Mouse (Mus musculus): ENCODE results near the gene Ppm1n. TPM values are rescaled to one million over a fixed set of nuclear protein-coding genes. Genes with fewer than 3 reads are reported as not detected.
A peak's percentile ranks its signal among the peaks of the same experiment; 100 is the strongest.

Gene Ppm1n
- total and polyA plus RNA-seq, 3 experiments, result not detected

DNA sequence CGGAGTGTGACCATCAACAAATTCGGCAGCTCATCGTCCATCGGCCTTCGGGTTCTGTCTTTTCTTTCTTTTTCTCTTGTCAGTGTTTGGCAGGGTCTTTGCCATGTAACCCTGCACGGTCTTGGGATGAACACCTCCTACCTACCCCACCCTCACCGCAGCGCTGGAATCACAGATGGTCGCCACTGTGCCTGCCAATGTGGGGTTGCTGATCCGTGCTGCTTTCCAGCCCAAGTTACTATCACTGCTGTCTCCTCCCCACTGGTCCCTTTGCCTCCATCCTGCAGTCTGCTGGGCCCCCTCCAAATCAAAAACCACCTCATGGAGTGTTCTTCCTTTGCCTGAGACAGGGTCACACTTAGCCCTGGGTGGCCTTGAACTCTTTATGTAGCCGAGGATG is 44.4 kb upstream of the Ppm1n start:
- Histone ChIP-seq H3K4me3 (ENCODE audit: low read depth, low read length) (no peak overlapping the region), H3K27me3 (ENCODE audit: insufficient read depth, low read length) (peaks cover 29% of the 10 kb centered on the region), H3K36me3 (replicated peaks) (no peaks in the 10 kb centered on the region), H3K9me3 (replicated peaks) (no peaks in the 10 kb centered on the region), H3K4me1 (ENCODE audit: insufficient read depth, low read depth, low read length) (peaks cover 41% of the 10 kb centered on the region)
- DNase-seq (ENCODE audit: low spot score) (no peak), ATAC-seq (ENCODE audit: extremely low read depth, insufficient number of reproducible peaks, low FRiP score, poor library complexity, severe bottlenecking) (no peak)
- no peak for TF ChIP-seq POLR2AphosphoS5 (IDR thresholded peaks at IDR 0.05; ENCODE audit: insufficient replicate concordance, low read depth, low read length)
- TF ChIP-seq CTCF (IDR thresholded peaks at IDR 0.05; ENCODE audit: low read depth, low read length), result no peak
- TF ChIP-seq TAL1 (conservative IDR thresholded peaks at IDR 0.05; ENCODE audit: low read depth, low read length), result no peak
- no peak for TF ChIP-seq GATA2 (IDR thresholded peaks at IDR 0.05; ENCODE audit: borderline replicate concordance, low read depth, low read length)
- TF ChIP-seq GATA1 (IDR thresholded peaks at IDR 0.05; ENCODE audit: borderline replicate concordance, low read length), result no peak

DNA sequence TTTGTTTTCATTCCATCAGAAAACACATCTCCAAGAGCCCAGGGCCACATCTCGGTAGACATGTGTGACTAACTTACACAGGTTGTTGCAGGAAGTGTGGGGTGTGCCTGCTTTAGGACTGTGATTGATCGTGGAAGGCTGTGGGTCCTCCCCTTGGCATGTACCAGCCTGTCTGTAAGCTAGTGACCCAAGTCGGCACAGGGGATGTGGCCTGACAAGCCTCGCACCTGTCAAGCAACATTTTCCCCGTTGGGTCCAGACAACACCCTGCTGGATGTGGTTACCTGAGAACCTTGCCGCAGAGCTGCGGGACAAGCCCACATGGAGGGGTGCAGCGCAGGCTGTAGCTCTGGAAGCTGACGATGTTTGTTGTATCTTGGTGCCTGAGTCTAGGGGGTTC is 42.6 kb upstream of the Ppm1n start:
- no peaks in the 10 kb centered on the region for H3K36me3 ChIP-seq (replicated peaks)
- H3K4me3 ChIP-seq (ENCODE audit: low read depth, low read length), result no peak overlapping the region
- TF ChIP-seq TAL1 (conservative IDR thresholded peaks at IDR 0.05; ENCODE audit: low read depth, low read length) (no peak), GATA1 (IDR thresholded peaks at IDR 0.05; ENCODE audit: borderline replicate concordance, low read length) (no peak), CTCF (IDR thresholded peaks at IDR 0.05; ENCODE audit: low read depth, low read length) (no peak), POLR2AphosphoS5 (IDR thresholded peaks at IDR 0.05; ENCODE audit: insufficient replicate concordance, low read depth, low read length) (no peak), GATA2 (IDR thresholded peaks at IDR 0.05; ENCODE audit: borderline replicate concordance, low read depth, low read length) (no peak)
- ATAC-seq (ENCODE audit: extremely low read depth, insufficient number of reproducible peaks, low FRiP score, poor library complexity, severe bottlenecking) (no peak), DNase-seq (ENCODE audit: low spot score) (no peak)
- peaks cover 39% of the 10 kb centered on the region for H3K27me3 ChIP-seq (ENCODE audit: insufficient read depth, low read length)
- H3K9me3 ChIP-seq (replicated peaks), result no peaks in the 10 kb centered on the region
- peaks cover 43% of the 10 kb centered on the region for H3K4me1 ChIP-seq (ENCODE audit: insufficient read depth, low read depth, low read length)

DNA sequence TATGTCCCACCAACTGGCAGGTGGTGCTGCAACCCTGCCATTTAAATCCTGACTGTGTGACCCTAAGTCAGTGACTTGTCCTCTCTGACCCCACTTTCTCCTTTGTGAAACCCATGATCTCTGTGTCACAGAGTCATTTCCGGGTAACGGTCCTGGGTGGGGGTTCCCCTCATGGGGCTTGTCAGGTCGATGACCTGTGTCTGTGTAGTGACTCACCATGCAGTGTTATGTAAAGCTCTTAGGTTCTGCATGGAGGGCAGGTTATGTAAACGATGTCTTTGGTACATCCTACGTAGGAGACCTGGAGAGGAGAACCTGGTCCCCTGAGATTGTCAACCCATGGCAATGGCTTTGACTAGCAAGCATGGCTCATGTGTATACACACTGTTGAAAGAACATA is 41.6 kb upstream of the Ppm1n start:
- Histone ChIP-seq H3K9me3 (replicated peaks) (no peaks in the 10 kb centered on the region), H3K27me3 (ENCODE audit: insufficient read depth, low read length) (peaks cover 49% of the 10 kb centered on the region), H3K4me1 (ENCODE audit: insufficient read depth, low read depth, low read length) (peaks cover 43% of the 10 kb centered on the region), H3K4me3 (ENCODE audit: low read depth, low read length) (no peak overlapping the region), H3K36me3 (replicated peaks) (no peaks in the 10 kb centered on the region)
- DNase-seq (ENCODE audit: low spot score) (no peak), ATAC-seq (ENCODE audit: extremely low read depth, insufficient number of reproducible peaks, low FRiP score, poor library complexity, severe bottlenecking) (no peak)
- no peak for TF ChIP-seq TAL1 (conservative IDR thresholded peaks at IDR 0.05; ENCODE audit: low read depth, low read length)
- no peak for TF ChIP-seq POLR2AphosphoS5 (IDR thresholded peaks at IDR 0.05; ENCODE audit: insufficient replicate concordance, low read depth, low read length)
- TF ChIP-seq GATA1 (IDR thresholded peaks at IDR 0.05; ENCODE audit: borderline replicate concordance, low read length), result no peak
- no peak for TF ChIP-seq GATA2 (IDR thresholded peaks at IDR 0.05; ENCODE audit: borderline replicate concordance, low read depth, low read length)
- TF ChIP-seq CTCF (IDR thresholded peaks at IDR 0.05; ENCODE audit: low read depth, low read length), result no peak

DNA sequence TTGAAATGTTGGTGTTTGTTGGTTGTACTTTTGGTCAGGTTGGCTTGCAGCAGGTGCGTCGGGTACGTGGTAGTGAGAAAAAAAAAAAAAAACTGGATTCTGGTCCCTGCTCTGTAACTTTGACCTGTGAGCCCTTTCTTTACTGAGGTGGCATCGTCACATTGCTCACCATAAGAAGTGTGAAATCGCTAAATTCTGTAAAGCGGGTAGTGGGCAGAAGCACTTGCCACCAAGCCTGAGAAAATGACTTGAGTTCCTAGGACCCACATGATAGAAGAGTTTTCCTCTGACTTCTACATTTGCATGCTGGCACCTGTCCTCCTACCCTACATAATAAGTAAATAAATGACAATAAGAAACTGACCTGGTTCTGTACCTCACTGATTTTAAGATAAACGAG is 40.8 kb upstream of the Ppm1n start:
- TF ChIP-seq GATA1 (IDR thresholded peaks at IDR 0.05; ENCODE audit: borderline replicate concordance, low read length), result no peak
- no peak for TF ChIP-seq CTCF (IDR thresholded peaks at IDR 0.05; ENCODE audit: low read depth, low read length)
- no peak for TF ChIP-seq TAL1 (conservative IDR thresholded peaks at IDR 0.05; ENCODE audit: low read depth, low read length)
- no peak for TF ChIP-seq POLR2AphosphoS5 (IDR thresholded peaks at IDR 0.05; ENCODE audit: insufficient replicate concordance, low read depth, low read length)
- TF ChIP-seq GATA2 (IDR thresholded peaks at IDR 0.05; ENCODE audit: borderline replicate concordance, low read depth, low read length), result no peak
- H3K36me3 ChIP-seq (replicated peaks), result no peaks in the 10 kb centered on the region
- DNase-seq (ENCODE audit: low spot score), result no peak
- H3K4me3 ChIP-seq (ENCODE audit: low read depth, low read length), result no peak overlapping the region
- ATAC-seq (ENCODE audit: extremely low read depth, insufficient number of reproducible peaks, low FRiP score, poor library complexity, severe bottlenecking), result no peak
- peaks cover 57% of the 10 kb centered on the region for H3K27me3 ChIP-seq (ENCODE audit: insufficient read depth, low read length)
- H3K4me1 ChIP-seq (ENCODE audit: insufficient read depth, low read depth, low read length), result peaks cover 44% of the 10 kb centered on the region
- no peaks in the 10 kb centered on the region for H3K9me3 ChIP-seq (replicated peaks)

DNA sequence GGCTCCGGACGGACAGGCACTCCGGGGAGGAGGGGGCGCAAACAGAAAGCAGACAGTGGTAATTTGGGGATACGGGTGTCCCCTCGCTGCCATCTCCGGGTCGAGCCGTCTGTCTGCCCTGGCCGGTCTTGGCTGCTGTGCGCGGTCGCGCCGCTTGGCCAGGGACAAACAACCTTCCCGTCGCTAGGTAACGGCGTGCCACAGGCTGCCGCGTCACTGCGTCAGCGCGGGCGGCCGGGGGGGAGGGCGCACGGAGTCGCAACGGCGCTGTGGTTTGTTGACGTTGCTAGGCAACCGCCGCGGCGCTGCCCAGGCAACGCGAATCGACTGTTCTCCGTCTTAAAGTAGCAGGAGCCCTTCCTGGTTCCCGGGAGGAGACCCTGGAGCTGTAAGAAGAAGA is 40.0 kb upstream of the Ppm1n start:
- Histone ChIP-seq H3K4me3 (ENCODE audit: low read depth, low read length) (peak overlapping the region; percentile 71), H3K9me3 (replicated peaks) (no peaks in the 10 kb centered on the region), H3K4me1 (ENCODE audit: insufficient read depth, low read depth, low read length) (peaks cover 40% of the 10 kb centered on the region), H3K27me3 (ENCODE audit: insufficient read depth, low read length) (peaks cover 65% of the 10 kb centered on the region), H3K36me3 (replicated peaks) (no peaks in the 10 kb centered on the region)
- TF ChIP-seq TAL1 (conservative IDR thresholded peaks at IDR 0.05; ENCODE audit: low read depth, low read length), result no peak
- ATAC-seq (ENCODE audit: extremely low read depth, insufficient number of reproducible peaks, low FRiP score, poor library complexity, severe bottlenecking) (peak; percentile 87), DNase-seq (ENCODE audit: low spot score) (peak; percentile 75)

DNA sequence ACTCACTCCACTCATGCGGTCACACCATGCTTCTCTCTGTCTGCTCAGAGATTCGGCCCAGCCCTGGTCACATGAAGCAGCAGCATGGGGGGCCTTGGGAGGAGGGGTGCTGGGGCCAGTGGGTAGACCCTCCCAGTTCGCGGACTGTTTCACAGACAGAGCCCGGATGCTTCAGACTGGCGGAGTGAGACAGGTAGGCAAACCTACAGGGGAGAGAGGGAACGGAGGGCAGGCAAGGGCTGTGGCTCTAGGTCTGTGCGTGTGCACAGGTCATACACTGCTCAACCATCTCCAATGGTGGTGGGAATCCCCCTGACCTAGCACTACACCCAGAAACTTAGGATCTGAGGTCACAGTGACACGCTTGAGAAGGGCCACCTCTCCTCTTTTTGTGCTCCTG is 39.6 kb upstream of the Ppm1n start:
- Histone ChIP-seq H3K27me3 (ENCODE audit: insufficient read depth, low read length) (peaks cover 68% of the 10 kb centered on the region), H3K4me1 (ENCODE audit: insufficient read depth, low read depth, low read length) (peaks cover 40% of the 10 kb centered on the region), H3K36me3 (replicated peaks) (no peaks in the 10 kb centered on the region), H3K4me3 (ENCODE audit: low read depth, low read length) (peak overlapping the region; percentile 71; the same call in 1 of the 2 replicates), H3K9me3 (replicated peaks) (no peaks in the 10 kb centered on the region)
- DNase-seq (ENCODE audit: low spot score) (no peak), ATAC-seq (ENCODE audit: extremely low read depth, insufficient number of reproducible peaks, low FRiP score, poor library complexity, severe bottlenecking) (no peak)
- TF ChIP-seq GATA2 (IDR thresholded peaks at IDR 0.05; ENCODE audit: borderline replicate concordance, low read depth, low read length), result no peak
- no peak for TF ChIP-seq CTCF (IDR thresholded peaks at IDR 0.05; ENCODE audit: low read depth, low read length)
- TF ChIP-seq TAL1 (conservative IDR thresholded peaks at IDR 0.05; ENCODE audit: low read depth, low read length), result no peak
- TF ChIP-seq GATA1 (IDR thresholded peaks at IDR 0.05; ENCODE audit: borderline replicate concordance, low read length), result no peak
- no peak for TF ChIP-seq POLR2AphosphoS5 (IDR thresholded peaks at IDR 0.05; ENCODE audit: insufficient replicate concordance, low read depth, low read length)

DNA sequence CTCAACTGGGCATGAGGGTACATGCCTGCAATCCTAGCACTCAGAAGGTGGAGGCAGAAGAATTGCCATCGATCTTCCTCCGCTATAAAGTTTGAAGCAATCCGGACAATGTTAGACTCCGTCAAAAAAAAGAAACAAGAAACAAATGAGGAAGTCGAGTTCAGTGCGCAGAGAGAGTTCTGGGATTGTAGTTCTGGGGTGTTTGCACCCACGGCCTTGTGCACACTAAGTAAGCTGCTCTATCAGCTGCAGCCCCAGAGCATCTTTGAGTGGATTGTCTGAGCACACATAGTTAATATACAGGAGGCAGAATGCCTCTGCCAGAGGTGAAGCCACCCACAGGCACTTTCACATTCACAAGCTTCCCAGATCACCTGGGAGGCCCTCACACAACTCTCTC is 38.8 kb upstream of the Ppm1n start:
- ATAC-seq (ENCODE audit: extremely low read depth, insufficient number of reproducible peaks, low FRiP score, poor library complexity, severe bottlenecking), result no peak
- Histone ChIP-seq H3K4me1 (ENCODE audit: insufficient read depth, low read depth, low read length) (peaks cover 37% of the 10 kb centered on the region), H3K27me3 (ENCODE audit: insufficient read depth, low read length) (peaks cover 69% of the 10 kb centered on the region), H3K36me3 (replicated peaks) (no peaks in the 10 kb centered on the region), H3K9me3 (replicated peaks) (no peaks in the 10 kb centered on the region), H3K4me3 (ENCODE audit: low read depth, low read length) (no peak overlapping the region)
- DNase-seq (ENCODE audit: low spot score), result no peak
- no peak for TF ChIP-seq CTCF (IDR thresholded peaks at IDR 0.05; ENCODE audit: low read depth, low read length)
- TF ChIP-seq POLR2AphosphoS5 (IDR thresholded peaks at IDR 0.05; ENCODE audit: insufficient replicate concordance, low read depth, low read length), result no peak
- TF ChIP-seq GATA1 (IDR thresholded peaks at IDR 0.05; ENCODE audit: borderline replicate concordance, low read length), result no peak
- TF ChIP-seq TAL1 (conservative IDR thresholded peaks at IDR 0.05; ENCODE audit: low read depth, low read length), result no peak
- TF ChIP-seq GATA2 (IDR thresholded peaks at IDR 0.05; ENCODE audit: borderline replicate concordance, low read depth, low read length), result no peak
